Mouse (Mus musculus) forebrain, embryonic 14.5 days (tissue): ENCODE results near the gene Treml2. TPM values are rescaled to one million over a fixed set of nuclear protein-coding genes. Genes with fewer than 3 reads are reported as not detected.
A peak's percentile ranks its signal among the peaks of the same experiment; 100 is the strongest.

ENCODE experiments used
- ATAC-seq: fragments of 200-750 bp; cut with Nextera tagmentation; 2 replicates; pipeline ENCODE4 v1.8.0; 2017; ENCODE audit warnings: mild to moderate bottlenecking, moderate library complexity
- DNase-seq: peaks from one replicate; pipeline ENCODE4 v3.0.0-alpha.2; 2015; ENCODE audit warnings: low spot score
- H3K27ac ChIP-seq: fragments of 300-500 bp; sonication (generic); 2 replicates; pipeline ENCODE4 v1.5.1; 2014; ENCODE audit warnings: low read depth, mild to moderate bottlenecking, control low read depth, low read length, moderate library complexity
- H3K27me3 ChIP-seq: fragments of 300-500 bp; sonication (generic); replicated peaks from 2 replicates; pipeline ENCODE4 v1.6.1; 2014; ENCODE audit warnings: low read length, control low read depth, mixed read lengths; ENCODE audit not compliant: control insufficient read depth, insufficient read depth
- H3K36me3 ChIP-seq: fragments of 300-500 bp; sonication (generic); 2 replicates; pipeline ENCODE4 v1.6.1; 2014; ENCODE audit warnings: low read length, control low read depth; ENCODE audit not compliant: control insufficient read depth, insufficient read depth
- H3K4me1 ChIP-seq: fragments of 300-500 bp; sonication (generic); 2 replicates; pipeline ENCODE4 v1.6.1; 2014; ENCODE audit warnings: antibody characterized with exemption, low read length, control low read depth; ENCODE audit not compliant: control insufficient read depth, insufficient read depth
- H3K4me2 ChIP-seq: fragments of 300-500 bp; sonication (generic); 2 replicates; pipeline ENCODE4 v1.6.1; 2014; ENCODE audit warnings: mild to moderate bottlenecking, control low read depth, low read length
- H3K4me3 ChIP-seq: fragments of 300-500 bp; sonication (generic); 2 replicates; pipeline ENCODE4 v1.5.1; 2014; ENCODE audit warnings: low read depth, low read length, control low read depth
- H3K9ac ChIP-seq: fragments of 300-500 bp; sonication (generic); 2 replicates; pipeline ENCODE4 v1.6.1; 2014; ENCODE audit warnings: mild to moderate bottlenecking, low read length, control low read depth, moderate library complexity
- H3K9me3 ChIP-seq: fragments of 300-500 bp; sonication (generic); replicated peaks from 2 replicates; pipeline ENCODE4 v1.6.1; 2016; ENCODE audit warnings: low read length, control low read depth, mixed read lengths; ENCODE audit not compliant: control insufficient read depth
- WGBS: fragments of 180-500 bp; shearing (Covaris S2); extraction: QIAGEN DNeasy Blood & Tissue Kit; methylation state at CpG from one replicate; pipeline ENCODE4 v1.1.7; 2014; 5-methylcytosine and 5-hydroxymethylcytosine counted together
- polyA plus RNA-seq: library from polyadenylated mRNA; unstranded; fragments of >200 nt; fragmentation: Nextera tagmentation; extraction: Ambion mirVana; gene quantifications from 2 replicates; pipeline ENCODE4 v1.2.1, GENCODE M21; 2014

Treml2 gene
- polyA plus RNA-seq, 1 experiment from 2014 or later = not detected

DNA sequence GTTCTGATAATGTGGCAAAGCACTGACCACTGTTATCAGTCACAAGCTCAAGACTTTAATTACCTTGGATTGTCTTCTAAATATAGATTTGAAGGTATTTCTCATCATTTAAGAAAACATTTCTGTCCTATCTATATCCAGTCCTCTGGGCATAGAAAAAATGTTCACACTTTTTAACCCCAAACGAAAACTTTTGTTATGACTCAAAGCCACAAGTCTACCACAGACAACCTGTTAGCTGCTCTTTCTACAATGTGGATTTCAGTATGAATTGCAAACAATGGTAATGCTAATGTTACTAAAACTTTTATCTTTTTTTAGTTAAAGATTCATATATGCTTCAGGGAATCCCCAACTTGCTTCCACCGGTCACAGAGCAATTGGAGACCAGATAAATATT lies 33.2 kb downstream of the Treml2 start:
- Histone ChIP-seq H3K36me3 (no peaks in the 10 kb centered on the region), H3K27ac (no peak overlapping the region), H3K4me1 (no peaks in the 10 kb centered on the region), H3K27me3 (no peaks in the 10 kb centered on the region), H3K4me3 (no peak overlapping the region), H3K9ac (no peak overlapping the region), H3K4me2 (no peak overlapping the region), H3K9me3 (no peaks in the 10 kb centered on the region)
- no peak for ATAC-seq
- DNase-seq = no peak
- WGBS = 93% methylated on average over 2 of the region's 2 CpGs

- WGBS = 82% methylated on average over 4 of the region's 4 CpGs
- Histone ChIP-seq H3K4me3 (no peak overlapping the region), H3K36me3 (no peaks in the 10 kb centered on the region), H3K4me2 (no peak overlapping the region), H3K4me1 (no peaks in the 10 kb centered on the region), H3K9ac (no peak overlapping the region), H3K27ac (no peak overlapping the region), H3K27me3 (no peaks in the 10 kb centered on the region), H3K9me3 (no peaks in the 10 kb centered on the region)
- DNase-seq (no peak), ATAC-seq (no peak)
These were observed 34.9 kb downstream of the Treml2 start for GRCm38 (mm10) chr17:48334186-48334585.

DNA sequence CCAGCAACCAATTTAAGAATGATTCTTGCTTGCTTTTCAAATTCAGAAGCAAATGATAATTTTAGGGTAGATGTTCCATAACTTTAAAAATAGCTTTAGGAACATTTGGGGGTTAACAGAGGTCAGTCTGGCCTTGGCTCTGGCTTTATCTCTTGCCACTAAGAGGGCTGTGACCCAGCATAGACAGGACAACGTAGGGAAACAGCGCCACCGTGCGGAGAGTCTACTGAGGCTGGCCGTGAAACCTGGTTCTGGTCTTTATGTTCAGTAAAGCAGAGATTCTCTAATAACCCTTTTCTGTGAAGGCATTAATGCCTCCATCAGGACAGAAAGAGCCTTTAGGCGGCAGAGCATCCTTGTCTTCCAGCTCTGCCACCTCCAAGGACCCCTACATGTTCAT lies 37.6 kb downstream of the Treml2 start:
- 4% methylated on average over 6 of the region's 6 CpGs for WGBS
- Histone ChIP-seq H3K4me2 (no peak overlapping the region), H3K4me1 (no peaks in the 10 kb centered on the region), H3K36me3 (no peaks in the 10 kb centered on the region), H3K27ac (no peak overlapping the region), H3K9me3 (no peaks in the 10 kb centered on the region), H3K27me3 (no peaks in the 10 kb centered on the region), H3K9ac (no peak overlapping the region), H3K4me3 (no peak overlapping the region)
- ATAC-seq (no peak; the same call in 1 of the 2 replicates), DNase-seq (peak; percentile 69)

DNA sequence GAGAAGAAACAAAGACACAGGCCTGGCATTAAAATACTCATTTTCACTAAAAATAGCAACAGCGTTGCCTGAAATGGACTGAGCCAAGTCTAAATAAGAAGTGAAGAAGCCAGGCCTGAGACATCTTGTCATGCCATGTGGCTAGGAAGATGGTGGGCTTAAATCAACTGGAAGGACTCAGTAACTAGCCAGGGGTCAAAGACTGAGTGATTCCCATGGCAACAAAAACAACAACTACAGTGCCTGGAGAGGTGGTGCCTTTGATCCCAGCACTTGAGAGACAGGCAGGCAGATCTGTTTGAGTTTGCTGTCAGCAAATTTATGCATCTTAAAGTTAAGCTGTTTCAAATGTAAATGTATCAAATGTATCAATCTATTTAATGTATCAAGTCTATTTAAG lies 41.0 kb downstream of the Treml2 start:
- ATAC-seq = no peak

GRCm38 (mm10) chr17:48341947-48342346 lies 42.6 kb downstream of the Treml2 start:
- H3K27ac ChIP-seq = no peak overlapping the region
- no peak overlapping the region for H3K4me2 ChIP-seq
- no peak for DNase-seq
- no peaks in the 10 kb centered on the region for H3K4me1 ChIP-seq
- H3K4me3 ChIP-seq = no peak overlapping the region
- WGBS = 79% methylated on average over 3 of the region's 3 CpGs
- H3K9ac ChIP-seq = no peak overlapping the region
- H3K27me3 ChIP-seq = no peaks in the 10 kb centered on the region
- no peaks in the 10 kb centered on the region for H3K36me3 ChIP-seq
- no peaks in the 10 kb centered on the region for H3K9me3 ChIP-seq
- no peak for ATAC-seq

More for the DNA sequence above, 41.0 kb downstream of the Treml2 start:
- 95% methylated on average over 1 of the region's 1 CpGs for WGBS
- Histone ChIP-seq H3K9me3 (no peaks in the 10 kb centered on the region), H3K4me2 (no peak overlapping the region), H3K4me1 (no peaks in the 10 kb centered on the region), H3K36me3 (no peaks in the 10 kb centered on the region), H3K27ac (no peak overlapping the region), H3K27me3 (no peaks in the 10 kb centered on the region), H3K4me3 (no peak overlapping the region), H3K9ac (no peak overlapping the region)
- no peak for DNase-seq

DNA sequence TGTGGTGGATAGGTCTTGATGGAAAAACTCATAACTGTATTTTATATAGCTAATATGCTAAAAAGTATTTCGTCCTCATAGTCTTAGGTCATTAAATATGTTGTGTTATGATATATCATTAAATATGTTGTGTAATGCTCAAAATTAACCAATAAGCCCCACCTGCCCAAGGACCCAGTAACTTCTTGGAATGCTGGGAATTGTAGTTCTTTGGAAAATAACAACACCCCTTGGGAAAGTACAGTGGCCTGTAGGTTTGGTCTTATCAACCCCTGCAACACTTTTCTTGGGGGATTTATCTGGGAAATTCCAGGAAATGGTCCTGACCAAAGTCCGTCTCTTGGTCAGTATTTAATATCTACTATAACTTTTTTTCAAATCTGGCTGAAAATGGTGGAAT lies 43.8 kb downstream of the Treml2 start:
- ATAC-seq (no peak), DNase-seq (no peak)
- no peak overlapping the region for H3K27ac ChIP-seq
- no peaks in the 10 kb centered on the region for H3K27me3 ChIP-seq
- H3K36me3 ChIP-seq = no peaks in the 10 kb centered on the region
- no peak overlapping the region for H3K9ac ChIP-seq
- H3K4me2 ChIP-seq = no peak overlapping the region
- WGBS = 89% methylated on average over 2 of the region's 2 CpGs
- no peaks in the 10 kb centered on the region for H3K9me3 ChIP-seq
- H3K4me1 ChIP-seq = no peaks in the 10 kb centered on the region
- no peak overlapping the region for H3K4me3 ChIP-seq

DNA sequence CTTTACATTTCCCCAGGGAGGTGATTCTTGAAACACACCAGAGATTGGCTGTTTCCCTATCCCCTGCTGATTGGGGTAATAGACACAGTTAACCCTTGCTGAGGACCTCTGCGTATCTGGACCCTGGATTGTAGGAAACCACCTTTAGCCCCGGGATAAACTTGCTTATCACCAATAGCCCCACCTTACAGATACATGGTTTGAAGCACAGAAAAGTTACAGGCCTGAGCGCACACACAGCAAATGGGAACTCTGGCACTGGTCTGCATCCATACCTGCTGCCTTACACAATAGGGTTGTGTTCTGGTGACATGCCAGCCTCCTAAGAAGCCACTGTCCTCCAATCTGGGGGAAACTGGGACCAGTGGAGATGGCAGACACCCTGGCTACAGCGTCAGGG lies 46.5 kb downstream of the Treml2 start:
- Histone ChIP-seq H3K9me3 (no peaks in the 10 kb centered on the region), H3K27ac (no peak overlapping the region), H3K4me1 (no peaks in the 10 kb centered on the region), H3K27me3 (no peaks in the 10 kb centered on the region), H3K36me3 (no peaks in the 10 kb centered on the region), H3K4me2 (no peak overlapping the region), H3K4me3 (no peak overlapping the region), H3K9ac (no peak overlapping the region)
- 82% methylated on average over 4 of the region's 4 CpGs for WGBS
- ATAC-seq (no peak), DNase-seq (no peak)

DNA sequence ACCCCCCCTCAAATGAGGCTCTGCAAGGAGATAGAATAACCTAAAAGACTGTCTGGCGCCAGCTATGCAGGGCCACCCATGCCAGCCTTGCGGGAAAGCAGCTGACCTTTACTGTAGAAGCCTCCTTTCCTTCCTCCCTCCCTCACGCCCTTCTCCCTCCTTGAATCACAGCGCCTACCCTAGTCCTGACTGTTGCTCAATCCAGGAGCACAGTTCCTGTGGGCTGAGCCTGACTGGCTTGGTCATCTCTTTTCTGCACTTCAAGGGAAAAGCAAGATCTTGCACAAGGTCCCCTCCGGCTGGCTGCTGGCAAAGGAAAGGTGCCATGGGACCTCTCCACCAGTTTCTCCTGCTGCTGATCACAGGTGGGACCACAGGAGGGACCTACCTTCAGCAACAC lies 46.9 kb downstream of the Treml2 start, which contains the start of gene Trem2:
Gene Trem2, plus strand, starts transcription at position 171 of the 400 bp plus-strand sequence.
- H3K36me3 ChIP-seq = no peaks in the 10 kb centered on the region
- no peak within 1 kb of the TSS for H3K9ac ChIP-seq
- WGBS = 78% methylated on average over 5 of the region's 5 CpGs
- no peaks in the 10 kb centered on the region for H3K27me3 ChIP-seq
- DNase-seq (no peak), ATAC-seq (no peak)
- H3K4me2 ChIP-seq = no peak within 1 kb of the TSS
- H3K27ac ChIP-seq = no peak within 1 kb of the TSS
- H3K4me1 ChIP-seq = no peaks in the 10 kb centered on the region
- H3K9me3 ChIP-seq = no peaks in the 10 kb centered on the region
- H3K4me3 ChIP-seq = no peak within 1 kb of the TSS

DNA sequence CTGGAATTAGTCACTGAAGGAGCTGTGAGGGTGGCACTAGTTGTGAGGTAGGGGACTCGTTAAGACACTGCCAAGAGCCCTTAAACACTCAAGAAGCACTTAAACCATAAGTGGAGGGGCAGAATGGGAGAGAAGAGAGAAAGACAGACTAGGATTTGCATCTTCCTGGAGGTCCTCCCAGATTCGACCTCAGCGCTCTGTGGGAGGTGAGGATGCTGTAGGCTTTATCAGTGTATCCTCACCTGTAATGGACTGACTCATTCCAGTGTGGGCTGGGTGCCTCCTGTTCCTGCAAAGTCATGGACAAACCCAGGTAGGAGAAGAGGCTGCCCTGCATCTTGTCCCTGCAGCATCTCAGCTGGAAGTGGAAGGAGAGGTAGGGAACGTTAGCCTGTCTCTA lies 47.5 kb downstream of the Treml2 start:
- no peaks in the 10 kb centered on the region for H3K4me1 ChIP-seq
- 61% methylated on average over 4 of the region's 4 CpGs for whole genome bisulfite sequencing
- ATAC-seq = no peak

More for the DNA sequence above, 47.5 kb downstream of the Treml2 start:
- Histone ChIP-seq H3K9me3 (no peaks in the 10 kb centered on the region), H3K36me3 (no peaks in the 10 kb centered on the region), H3K27ac (no peak overlapping the region), H3K4me3 (no peak overlapping the region), H3K4me2 (no peak overlapping the region), H3K27me3 (no peaks in the 10 kb centered on the region), H3K9ac (no peak overlapping the region)
- DNase-seq = no peak
